Mouse (Mus musculus): ENCODE data around the gene Gm20908. TPM values are rescaled to one million over a fixed set of nuclear protein-coding genes. Genes with fewer than 3 reads are reported as not detected.
"Not testable (repeated sequence)": the region's sequence is repeated elsewhere in the genome, so short reads cannot be mapped to it uniquely, and the experiment has no call there.

Gene Gm20908
- not detected in 2 replicates for polyA plus RNA-seq (2011; ENCODE audit: insufficient read depth, insufficient read length, low replicate concordance, missing spikeins)

- H3K27ac ChIP-seq (ENCODE audit: control insufficient read depth, insufficient read depth, low read depth, low read length, poor library complexity); H3K4me3 ChIP-seq (replicated peaks; ENCODE audit: control insufficient read depth, low read depth, low read length); H3K4me1 ChIP-seq (ENCODE audit: control insufficient read depth, insufficient read depth, low read length): not testable (repeated sequence)
- WGBS, result no CpG with 5 or more reads among the region's 6 CpGs
Measured at GRCm38 (mm10) chrY:64472966-64473365, at the start of gene Gm20908. Gm20908 (plus strand) TSS chrY:64473266.
